Mouse (Mus musculus): Measurements from ENCODE around the gene Pdcd2l. TPM values are rescaled to one million over a fixed set of nuclear protein-coding genes. Genes with fewer than 3 reads are reported as not detected.

Gene Pdcd2l
- total RNA-seq, 2 experiments from 2014 or later: 5.0 to 11.5 TPM

DNA sequence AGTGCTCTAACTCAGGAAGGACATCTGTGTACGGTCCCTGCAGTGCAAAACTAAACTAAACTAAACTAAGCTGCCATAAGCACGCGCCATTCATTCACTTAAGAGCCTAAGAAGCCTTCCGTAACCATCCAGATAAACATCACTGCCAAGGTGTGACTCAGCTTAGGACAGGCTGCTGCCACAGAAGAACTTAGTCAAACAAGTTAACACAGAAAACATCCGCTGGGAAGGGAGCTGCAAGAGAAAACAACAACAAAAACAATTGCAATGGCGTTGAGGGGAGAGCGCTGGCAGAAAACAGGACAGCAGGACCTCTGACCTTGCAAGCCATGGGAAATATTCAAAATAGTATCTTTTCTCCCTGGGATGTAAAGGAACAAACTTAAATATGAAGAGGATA is 31.8 kb downstream of the Pdcd2l start:
- no peak for ATAC-seq (replicated peaks; ENCODE audit: low FRiP score, poor library complexity, severe bottlenecking)

DNA sequence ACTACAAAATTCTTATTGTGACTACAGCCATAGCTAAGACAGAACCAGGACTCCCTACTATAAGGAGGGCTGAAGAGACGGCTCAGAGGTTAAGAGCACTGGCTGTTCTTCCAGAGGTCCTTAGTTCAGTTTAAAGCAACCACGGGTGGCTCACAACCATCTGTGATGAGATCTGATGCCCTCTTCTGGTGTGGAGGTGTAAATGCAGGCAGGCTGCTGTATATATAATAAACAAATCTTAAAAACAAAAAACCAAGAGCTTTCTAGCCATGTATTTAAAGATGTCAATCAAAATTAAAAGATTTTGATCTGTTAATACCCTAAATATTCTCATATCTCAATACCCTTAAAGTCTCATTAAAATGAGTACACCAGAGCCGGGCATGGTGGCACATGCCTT is 37.3 kb downstream of the Pdcd2l start:
- no peak for ATAC-seq (replicated peaks; ENCODE audit: low FRiP score, poor library complexity, severe bottlenecking)

DNA sequence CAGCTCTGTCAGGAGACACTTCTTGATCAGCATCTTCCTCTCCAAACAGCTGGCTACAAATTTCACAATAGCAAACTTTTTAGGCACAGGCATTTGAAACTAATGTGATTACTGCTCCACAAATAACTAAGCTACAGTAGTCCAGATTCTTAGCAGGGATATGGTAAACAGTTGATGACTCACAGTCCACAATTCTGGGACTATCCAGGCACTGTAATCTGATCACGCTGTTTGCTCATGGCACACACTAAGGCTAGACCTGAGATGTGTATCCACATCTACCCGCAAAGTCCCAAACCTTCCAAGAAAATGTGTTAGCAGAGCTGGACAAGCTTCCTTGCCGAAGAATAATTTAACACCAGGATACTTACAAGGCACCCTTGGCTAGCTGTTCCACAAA is 38.5 kb downstream of the Pdcd2l start:
- ATAC-seq (replicated peaks; ENCODE audit: low FRiP score, poor library complexity, severe bottlenecking): no peak

DNA sequence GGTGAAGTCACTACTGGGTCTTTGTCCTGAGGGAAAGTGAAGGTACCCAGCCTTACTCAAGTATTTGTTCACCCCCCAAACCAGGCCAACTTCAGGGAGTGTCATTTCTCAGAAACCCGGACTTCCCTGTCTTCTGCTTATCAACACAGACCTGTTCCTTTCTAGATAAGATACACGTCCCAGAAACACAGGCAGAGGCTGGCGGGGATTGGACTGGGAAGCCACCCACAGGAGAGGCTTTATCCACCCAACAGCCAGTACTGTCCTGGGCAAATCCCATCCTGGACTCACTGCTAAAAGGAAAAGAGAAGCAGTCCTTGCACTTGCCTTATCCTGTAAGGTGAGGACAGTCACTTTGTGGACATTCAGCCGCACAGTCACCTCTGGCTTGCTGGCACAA is 49.3 kb downstream of the Pdcd2l start:
- ATAC-seq (replicated peaks; ENCODE audit: low FRiP score, poor library complexity, severe bottlenecking): no peak

DNA sequence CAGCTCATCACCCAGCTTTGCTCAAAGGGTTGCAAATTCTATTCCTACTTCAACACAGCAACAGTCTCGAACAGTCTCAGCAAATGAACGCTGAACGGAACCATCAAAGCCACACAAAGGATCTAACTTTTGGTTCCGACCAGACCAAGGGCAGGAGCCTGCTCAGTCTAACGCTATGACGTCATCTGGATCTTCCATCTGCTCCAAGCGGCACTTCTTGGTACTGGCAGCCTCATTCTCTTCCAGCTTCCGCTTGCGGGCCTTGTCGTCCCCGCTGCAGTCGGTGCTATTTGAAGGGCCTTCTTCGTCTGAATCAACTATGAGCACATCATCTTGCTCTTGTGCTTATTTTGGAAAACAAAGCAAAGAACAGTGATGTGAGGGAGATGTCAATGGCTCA is 55.3 kb downstream of the Pdcd2l start:
- no peak for ATAC-seq (replicated peaks; ENCODE audit: low FRiP score, poor library complexity, severe bottlenecking)

DNA sequence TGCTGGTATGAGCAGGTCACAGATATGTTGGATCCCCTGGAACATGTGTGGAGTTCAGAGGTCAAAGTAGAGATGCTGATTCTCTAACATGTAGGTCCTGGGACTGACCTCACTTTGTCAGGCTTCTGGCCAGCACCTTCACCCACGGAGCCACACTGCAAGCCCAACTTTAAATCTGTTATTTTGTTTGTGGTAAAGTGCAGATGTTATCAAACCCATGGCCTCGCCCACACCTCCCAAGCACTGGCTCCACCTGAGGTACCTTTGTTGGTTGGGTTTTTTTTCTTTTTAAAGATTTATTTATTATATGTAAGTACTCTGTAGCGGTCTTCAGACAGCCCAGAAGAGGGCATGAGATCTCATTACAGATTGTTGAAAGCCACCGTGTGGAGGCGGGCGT is 57.0 kb downstream of the Pdcd2l start:
- ATAC-seq (replicated peaks; ENCODE audit: low FRiP score, poor library complexity, severe bottlenecking): no peak

Other genes with a start within 250 kb of the Pdcd2l start
- gene Scgb2b27, start 182.7 kb downstream of the Pdcd2l start, total RNA-seq (2015; ENCODE audit: low replicate concordance): 1.5 TPM in 1 of 2 replicates, not detected in the other
- not detected in 2 replicates for gene Scgb2b27, start 182.7 kb downstream of the Pdcd2l start, total RNA-seq (2017; ENCODE audit: low replicate concordance)
- gene Scgb1b27, start 175.2 kb downstream of the Pdcd2l start, total RNA-seq (2015; ENCODE audit: low replicate concordance): not detected in 2 replicates
- gene Scgb1b27, start 175.2 kb downstream of the Pdcd2l start, total RNA-seq (2017; ENCODE audit: low replicate concordance): not detected in 2 replicates
- not detected in 2 replicates for gene Scgb1b30, start 101.2 kb downstream of the Pdcd2l start, total RNA-seq (2015; ENCODE audit: low replicate concordance)
- gene Scgb1b30, start 101.2 kb downstream of the Pdcd2l start, total RNA-seq (2017; ENCODE audit: low replicate concordance): not detected in 2 replicates
- gene Wtip, start 63.4 kb downstream of the Pdcd2l start, total RNA-seq (2015; ENCODE audit: low replicate concordance): not detected in 2 replicates
- not detected in 2 replicates for gene Wtip, start 63.4 kb downstream of the Pdcd2l start, total RNA-seq (2017; ENCODE audit: low replicate concordance)
- gene Uba2, start 27.1 kb downstream of the Pdcd2l start, total RNA-seq (2015; ENCODE audit: low replicate concordance): 35.2 and 65.0 TPM in 2 replicates
- gene Uba2, start 27.1 kb downstream of the Pdcd2l start, total RNA-seq (2017; ENCODE audit: low replicate concordance): 49.3 and 70.3 TPM in 2 replicates
- 159 and 310 TPM in 2 replicates for gene Gpi1, start 33.7 kb upstream of the Pdcd2l start, total RNA-seq (2015; ENCODE audit: low replicate concordance)
- gene Gpi1, start 33.7 kb upstream of the Pdcd2l start, total RNA-seq (2017; ENCODE audit: low replicate concordance): 142 and 199 TPM in 2 replicates
- gene Gm6096, start 54.4 kb upstream of the Pdcd2l start, total RNA-seq (2015; ENCODE audit: low replicate concordance): not detected in 2 replicates
- 2.0 TPM in 1 of 2 replicates, not detected in the other for gene Gm6096, start 54.4 kb upstream of the Pdcd2l start, total RNA-seq (2017; ENCODE audit: low replicate concordance)
- 148 and 159 TPM in 2 replicates for gene 4931406P16Rik, start 116.9 kb upstream of the Pdcd2l start, total RNA-seq (2015; ENCODE audit: low replicate concordance)
- 140 and 157 TPM in 2 replicates for gene 4931406P16Rik, start 116.9 kb upstream of the Pdcd2l start, total RNA-seq (2017; ENCODE audit: low replicate concordance)
- 54.0 and 54.3 TPM in 2 replicates for gene Lsm14a, start 196.7 kb upstream of the Pdcd2l start, total RNA-seq (2015; ENCODE audit: low replicate concordance)
- 52.1 and 84.2 TPM in 2 replicates for gene Lsm14a, start 196.7 kb upstream of the Pdcd2l start, total RNA-seq (2017; ENCODE audit: low replicate concordance)

Data from erythroblast, adult 5-6 weeks (primary cell).